Mouse (Mus musculus) heart, adult 2 months (tissue): ENCODE results near the gene Rrbp1.

Source experiments
- CTCF ChIP-seq: fragments of 200-600 bp; IDR thresholded peaks from 2 replicates; pipeline ENCODE4 v1.8.1; 2022; ENCODE audit warnings: antibody characterized with exemption, mild to moderate bottlenecking, moderate library complexity
- EP300 ChIP-seq: fragments of 200-500 bp; IDR thresholded peaks from 2 replicates; pipeline ENCODE4 v1.6.1; 2011; ENCODE audit warnings: low read depth, low read length, control low read depth; ENCODE audit not compliant: insufficient read depth
- POLR2A ChIP-seq: fragments of 200-500 bp; IDR thresholded peaks from 2 replicates; pipeline ENCODE4 v1.6.1; 2011; ENCODE audit warnings: mild to moderate bottlenecking, low read depth, low read length, control low read depth; ENCODE audit not compliant: insufficient read depth

DNA sequence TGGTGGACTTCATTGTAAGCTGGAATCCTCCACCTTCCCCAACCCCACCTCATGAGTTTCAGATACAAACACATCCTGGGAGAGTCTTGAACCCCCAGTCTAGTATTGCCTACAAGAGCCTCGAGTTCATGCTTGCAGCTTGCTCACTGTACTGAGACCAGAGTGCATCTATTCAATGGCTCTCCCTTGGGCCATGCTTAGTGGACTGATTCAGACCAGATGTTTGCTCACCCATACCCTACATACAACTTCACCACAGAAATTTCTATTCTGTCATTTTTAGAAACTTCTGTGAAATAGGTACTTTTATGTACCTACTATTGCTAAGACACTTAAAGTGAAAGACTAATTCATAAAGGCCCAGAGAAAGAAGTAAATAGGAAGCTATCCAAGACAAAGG lies 18.1 kb downstream of the Rrbp1 start:
- TF ChIP-seq EP300 (no peak), POLR2A (no peak), CTCF (no peak)
